Mouse (Mus musculus): Measurements from ENCODE around the gene Anapc15-ps.

Gene Anapc15-ps

DNA sequence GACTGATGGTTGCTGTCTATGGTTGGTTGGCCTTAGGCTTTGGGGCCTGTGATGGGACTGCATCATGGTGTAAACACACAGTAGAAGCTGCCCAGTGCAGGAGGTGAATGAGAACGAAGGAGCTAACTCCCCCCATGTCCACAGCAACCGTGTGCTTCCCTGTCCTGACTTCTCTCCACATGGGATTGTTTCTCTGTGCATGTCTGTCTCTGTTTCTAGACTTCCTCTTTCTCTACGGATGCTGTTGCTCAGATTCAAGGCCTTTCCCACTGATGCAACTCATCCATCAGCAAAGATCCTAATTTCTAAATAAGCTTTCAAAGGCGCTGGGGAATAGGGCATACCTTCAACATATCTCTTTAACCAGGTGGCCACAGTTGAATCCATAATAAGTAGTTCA is 3.4 kb downstream of the Anapc15-ps start:
- DNase-seq (ENCODE audit: low spot score in 2 of 2), result no peak

DNA sequence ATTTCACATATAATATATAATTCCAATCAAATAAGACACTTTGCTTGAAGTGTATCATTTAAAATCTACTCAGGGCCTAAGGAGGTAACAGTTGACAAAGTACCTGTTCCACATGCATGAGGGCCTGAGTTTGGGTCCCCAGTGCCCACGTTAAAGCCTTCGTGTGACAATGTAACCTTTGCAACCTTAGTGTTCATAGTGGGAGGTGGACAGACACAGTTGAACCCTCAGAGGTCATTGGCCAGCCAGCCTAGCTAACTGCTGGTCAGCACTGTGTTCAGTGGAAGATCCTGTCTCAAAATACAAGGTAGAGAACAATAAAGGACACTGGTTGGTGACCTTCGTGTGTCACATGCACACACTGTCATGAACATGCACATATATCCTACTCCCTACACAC is 4.2 kb downstream of the Anapc15-ps start:
- DNase-seq (ENCODE audit: low spot score in 2 of 2), result no peak

DNA sequence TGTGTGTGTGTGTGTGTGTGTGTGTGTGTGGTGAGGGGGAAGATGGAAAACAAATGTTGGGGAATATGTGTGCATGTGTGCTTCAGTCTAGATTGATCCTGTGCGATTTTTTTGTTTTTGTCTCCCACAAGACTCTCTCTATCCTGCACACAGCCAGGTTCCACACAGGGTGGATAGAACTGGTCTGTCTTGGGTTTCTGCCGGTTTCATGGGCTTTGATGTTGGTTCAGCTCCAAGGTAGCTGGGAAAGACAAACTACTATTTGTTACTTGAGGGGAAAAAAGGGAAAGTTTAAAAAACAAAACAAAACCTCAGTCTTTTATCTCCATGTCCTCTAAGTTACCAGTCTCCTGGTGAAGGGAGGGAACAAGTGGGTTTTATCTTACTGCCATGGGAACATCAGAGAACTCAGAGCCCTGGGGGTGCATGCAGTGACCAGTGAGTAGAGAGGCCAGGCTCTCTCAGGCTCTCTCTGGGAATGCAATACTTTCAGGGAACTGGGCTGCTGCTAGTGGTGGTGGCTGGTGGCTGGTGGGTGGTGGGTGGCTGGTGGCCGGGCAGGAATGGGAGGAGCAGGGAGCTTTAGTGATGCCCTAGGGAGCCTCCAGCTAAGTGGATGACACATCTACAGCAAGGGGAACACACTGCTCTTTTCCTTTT is 5.8 kb downstream of the Anapc15-ps start:
- no peak for DNase-seq (ENCODE audit: low spot score in 2 of 2)

DNA sequence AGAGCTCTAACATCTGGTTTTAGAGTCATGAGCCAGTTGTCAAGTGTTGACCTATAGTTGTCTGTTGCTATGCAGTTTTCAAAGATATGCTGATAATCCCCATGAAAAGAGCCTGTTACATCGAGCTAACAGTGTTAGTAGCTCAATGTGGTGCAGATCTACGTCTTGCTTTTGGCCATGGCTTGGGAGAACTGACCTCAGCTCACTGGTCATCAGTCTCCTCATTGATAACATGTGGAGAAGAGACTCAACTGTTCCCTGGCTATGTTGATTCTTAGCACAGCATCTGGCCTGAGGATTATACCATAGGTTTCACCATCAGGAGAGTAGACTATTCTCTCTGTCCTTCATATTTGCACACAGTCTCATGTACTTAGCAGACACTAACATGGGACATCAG is 6.5 kb downstream of the Anapc15-ps start:
- DNase-seq (ENCODE audit: low spot score in 2 of 2), result no peak

DNA sequence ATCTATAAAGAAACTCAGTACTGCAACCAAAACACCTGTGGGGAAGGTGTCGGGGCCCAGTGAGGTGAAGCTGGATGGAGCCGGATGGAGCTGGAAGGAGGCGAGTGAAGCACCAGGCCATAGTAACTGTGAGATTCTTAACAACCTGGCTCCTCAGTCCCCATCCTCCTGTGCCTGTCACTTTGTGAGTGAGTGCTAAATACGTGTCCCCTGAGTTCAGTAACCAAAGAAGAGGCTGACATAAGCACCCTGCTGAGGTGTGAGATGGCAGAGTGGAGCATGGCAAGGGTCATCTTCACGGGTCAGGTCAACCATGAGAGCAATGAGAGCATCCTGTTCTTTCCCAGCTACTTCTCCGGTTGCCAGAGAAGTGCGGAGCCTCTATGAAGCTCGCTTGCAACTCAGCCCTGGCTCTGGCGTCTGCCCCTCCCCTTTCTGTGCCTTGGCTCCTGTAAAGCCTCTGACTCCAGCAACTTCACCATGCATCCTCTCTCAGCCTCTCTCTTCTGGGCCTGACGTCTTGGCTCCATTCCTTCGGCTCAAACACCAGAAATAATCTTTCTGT is 7.7 kb downstream of the Anapc15-ps start:
- DNase-seq (ENCODE audit: low spot score in 2 of 2), result no peak

DNA sequence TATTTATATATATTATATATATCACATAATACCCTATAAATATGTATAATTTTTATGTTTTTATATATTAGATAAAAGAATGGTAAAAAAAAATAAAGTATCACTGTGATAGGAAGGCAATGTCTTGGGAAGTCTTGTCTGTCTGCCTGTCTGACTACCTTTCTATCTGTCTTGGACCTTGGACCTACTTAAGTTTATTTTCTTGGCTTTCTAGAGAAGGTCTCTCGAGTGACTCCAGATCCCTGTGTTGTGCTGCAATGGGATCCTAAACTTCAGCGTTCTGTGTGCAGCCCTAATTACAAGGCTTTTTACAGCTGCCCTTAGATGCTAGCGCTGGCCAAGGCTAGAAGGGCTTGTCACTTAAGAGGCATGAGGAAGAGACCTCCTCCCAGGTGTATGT is 8.6 kb downstream of the Anapc15-ps start:
- no peak for DNase-seq (ENCODE audit: low spot score in 2 of 2)

DNA sequence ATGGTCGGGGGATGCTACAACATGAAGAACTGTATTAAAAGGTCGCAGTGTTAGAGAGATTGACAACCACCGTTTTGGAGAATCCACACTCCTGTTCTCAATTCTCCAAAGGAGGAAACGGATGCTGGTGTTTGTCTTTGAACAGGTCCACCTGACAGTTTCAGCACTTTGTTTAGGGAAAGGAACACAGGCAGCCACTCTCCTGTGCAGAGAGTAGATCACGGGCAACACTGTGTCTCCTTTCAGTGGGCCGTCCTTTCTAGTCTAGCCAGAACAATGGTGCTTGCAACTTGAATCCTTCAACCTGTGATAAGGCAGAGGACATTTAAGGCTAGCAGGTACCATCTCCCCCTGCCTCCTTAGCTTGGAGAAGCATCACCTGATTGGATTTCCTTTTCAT is 12.9 kb downstream of the Anapc15-ps start:
- no peak for DNase-seq (ENCODE audit: low spot score in 2 of 2)

DNA sequence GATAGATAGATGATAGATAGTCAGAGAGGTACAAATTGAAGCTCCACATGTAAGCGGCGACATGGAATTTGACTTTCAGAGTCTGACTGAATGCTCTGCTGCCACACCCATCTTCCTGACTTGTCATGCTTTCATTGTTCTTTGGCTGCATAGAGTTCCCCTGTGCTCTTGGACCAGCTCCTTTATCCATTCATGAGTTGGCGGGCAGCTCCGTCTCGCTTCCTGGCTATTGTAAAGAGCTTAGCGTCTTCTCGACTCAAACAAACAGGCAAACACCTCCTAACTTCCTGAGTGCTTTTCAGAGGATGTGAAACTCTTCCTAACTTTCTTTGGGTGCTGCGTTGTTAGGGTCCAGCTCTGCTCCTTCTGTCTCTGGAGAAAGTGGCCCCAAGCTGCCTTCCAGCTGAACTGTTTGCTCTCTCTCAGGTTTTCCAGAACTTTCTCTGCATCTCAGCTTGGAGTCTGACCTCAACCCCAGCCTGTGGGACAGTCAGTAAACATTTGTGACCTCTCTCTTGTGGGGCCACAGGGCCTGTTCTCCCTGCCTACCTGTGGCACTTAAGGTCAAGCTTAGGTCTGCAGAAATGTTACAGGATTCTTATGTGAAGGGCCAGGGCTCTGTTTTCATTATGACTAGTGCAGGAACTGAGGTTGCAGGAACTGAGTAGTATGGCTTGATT is 13.6 kb downstream of the Anapc15-ps start:
- no peak for DNase-seq (ENCODE audit: low spot score in 2 of 2)

DNA sequence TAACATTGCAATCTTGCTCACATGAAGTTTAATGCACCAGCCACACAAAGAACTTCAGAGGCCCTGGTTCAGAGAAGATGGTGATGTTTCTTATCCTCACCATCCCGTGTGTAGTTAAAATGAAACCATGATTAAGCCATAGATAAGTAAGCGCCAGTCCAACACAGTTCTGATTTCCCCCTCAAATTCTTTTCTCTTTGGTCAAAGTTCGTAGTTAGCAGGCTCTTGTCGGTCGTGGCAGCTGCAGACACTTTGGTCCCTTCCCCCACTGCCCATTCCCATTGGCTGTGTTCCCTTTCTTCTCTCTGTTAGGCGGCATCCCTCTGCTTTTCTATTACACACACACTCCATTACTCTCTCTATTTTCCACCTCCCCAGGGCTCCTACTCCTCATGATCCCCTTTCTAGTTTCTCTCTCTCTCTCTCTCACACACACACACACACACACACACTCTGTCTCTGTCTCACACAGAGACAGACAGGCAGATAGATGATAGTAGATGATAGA is 14.4 kb downstream of the Anapc15-ps start:
- DNase-seq (ENCODE audit: low spot score in 2 of 2), result no peak

DNA sequence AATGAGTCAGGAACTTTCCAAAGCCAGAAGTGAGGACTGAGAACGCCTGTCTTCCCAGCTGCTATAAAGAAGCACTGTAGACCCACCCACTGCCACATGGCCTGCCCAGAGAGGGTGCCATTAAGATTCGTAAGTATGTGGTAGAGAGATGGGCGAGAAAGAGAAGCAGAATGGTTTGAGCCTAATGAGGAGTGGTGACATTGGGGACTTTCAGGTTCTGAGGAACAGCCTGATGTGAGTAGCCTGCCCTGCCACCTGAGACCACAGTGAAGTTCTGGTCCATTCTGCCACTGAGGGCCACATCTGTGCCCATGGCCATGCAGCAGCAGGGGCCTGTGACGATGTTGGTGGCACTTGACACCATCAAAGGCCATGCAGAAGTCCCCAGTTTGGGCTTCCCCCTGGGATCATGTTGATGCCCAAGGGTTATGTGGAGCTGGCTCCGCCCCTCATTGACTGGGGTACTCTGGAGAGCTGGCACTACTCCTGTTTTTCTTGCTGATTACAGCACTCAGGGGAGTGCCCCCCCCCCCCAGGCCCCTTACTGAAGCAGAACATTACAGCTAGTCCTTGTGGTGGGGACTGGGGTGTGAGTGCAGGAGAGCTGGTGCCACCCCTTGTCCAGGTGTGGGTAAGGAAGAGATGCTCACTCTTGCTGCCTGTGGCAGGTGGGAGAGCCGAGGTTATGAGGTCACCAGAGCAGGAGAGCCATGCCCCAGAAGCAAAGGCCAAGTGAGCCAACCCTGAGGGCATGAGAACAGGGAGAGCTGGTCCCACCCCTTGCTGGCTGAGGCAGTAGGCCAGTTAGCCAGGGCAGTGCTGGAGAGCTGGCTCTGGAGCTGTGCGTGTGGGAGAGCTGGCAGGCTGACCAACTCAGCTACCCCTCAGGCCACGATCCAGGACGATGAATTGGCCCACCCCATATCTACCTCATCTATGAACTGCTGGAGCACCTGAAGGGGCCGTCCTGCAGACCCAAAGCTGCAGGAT is 16.7 kb downstream of the Anapc15-ps start:
- DNase-seq (ENCODE audit: low spot score in 2 of 2), result no peak

DNA sequence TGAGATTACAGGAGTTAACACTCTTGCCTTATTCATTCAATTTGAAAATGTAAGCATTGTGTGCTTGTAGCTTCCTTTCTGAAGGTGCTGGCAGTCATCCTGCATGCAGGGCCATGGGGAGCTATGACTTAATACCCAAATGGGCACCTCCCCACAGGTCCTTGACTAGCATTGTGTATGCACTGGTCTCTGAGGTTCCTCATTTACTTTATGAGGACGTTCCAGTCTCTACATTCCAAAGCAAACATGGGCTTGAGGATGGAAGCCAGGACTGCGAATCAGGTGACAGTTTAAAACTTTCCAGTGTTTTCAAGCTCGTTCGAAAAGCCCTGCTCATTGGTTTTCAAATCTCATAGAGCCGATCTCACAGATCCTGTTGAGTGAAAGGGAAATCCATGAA is 21.1 kb downstream of the Anapc15-ps start:
- DNase-seq (ENCODE audit: low spot score in 2 of 2), result no peak

DNA sequence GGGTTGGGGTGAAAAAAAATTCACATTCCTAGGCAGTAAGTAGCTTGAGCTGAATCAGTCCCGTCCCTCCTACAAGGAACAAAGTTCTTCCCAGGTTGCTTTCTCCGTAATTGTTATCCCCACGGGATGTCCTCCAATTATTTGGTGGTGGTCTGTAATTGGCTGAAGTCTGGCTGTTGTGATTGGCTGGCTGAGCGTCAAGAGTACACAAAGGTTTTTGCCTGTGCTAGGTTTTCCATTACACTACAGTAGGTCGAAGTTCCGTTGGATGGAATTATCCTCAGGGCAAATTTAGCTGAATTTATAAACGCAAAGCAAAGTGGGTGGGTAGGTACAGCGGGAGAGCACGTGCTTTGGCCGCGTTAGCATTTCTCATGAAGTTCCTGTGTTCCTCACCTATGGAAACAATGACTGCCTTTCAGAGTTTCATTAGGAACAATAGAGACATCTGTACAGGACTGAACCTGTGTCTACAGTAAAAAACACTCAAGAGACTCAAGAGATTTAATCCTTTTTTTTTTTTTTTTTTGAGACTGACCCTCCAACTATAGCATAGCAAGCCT is 24.8 kb downstream of the Anapc15-ps start:
- DNase-seq (ENCODE audit: low spot score in 2 of 2), result no peak

DNA sequence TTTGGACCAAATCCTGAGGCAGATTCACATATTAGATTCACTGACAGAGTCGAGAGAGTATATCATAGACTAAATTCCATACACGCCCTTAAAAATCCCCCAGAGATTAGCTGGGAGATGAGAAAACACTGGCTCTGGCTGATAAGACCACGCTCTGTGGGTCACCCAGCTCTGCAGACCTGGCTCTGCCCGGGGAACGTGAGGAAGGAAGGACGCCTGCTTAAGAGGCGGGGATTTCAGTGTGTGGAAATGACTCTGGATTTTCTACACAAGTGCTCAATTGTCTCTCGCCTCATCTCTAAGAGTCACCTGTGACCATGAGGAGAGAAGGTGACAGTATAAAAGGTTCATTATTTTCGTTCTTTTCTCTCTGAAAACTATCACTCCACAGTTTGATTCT is 26.1 kb downstream of the Anapc15-ps start:
- no peak for DNase-seq (ENCODE audit: low spot score in 2 of 2)

DNA sequence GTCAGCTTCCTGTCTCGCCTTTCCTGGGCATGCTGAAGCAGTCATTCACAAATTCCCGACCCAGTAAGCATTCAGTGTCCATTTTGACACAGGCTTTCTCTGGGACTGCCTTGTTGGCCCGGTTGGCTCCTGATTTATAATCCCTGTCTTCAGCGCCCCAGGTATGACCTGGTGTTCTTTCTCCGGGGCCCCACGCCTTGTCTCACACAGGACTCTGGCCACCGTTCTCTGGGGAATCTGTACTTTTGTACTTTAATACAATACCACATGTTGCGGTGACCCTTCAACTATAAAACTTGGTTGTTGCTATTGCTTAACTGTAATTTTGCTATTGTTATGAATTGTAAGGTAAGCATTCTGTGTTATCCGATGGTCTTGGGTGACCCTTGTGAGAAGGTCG is 26.7 kb downstream of the Anapc15-ps start:
- no peak for DNase-seq (ENCODE audit: low spot score in 2 of 2)

DNA sequence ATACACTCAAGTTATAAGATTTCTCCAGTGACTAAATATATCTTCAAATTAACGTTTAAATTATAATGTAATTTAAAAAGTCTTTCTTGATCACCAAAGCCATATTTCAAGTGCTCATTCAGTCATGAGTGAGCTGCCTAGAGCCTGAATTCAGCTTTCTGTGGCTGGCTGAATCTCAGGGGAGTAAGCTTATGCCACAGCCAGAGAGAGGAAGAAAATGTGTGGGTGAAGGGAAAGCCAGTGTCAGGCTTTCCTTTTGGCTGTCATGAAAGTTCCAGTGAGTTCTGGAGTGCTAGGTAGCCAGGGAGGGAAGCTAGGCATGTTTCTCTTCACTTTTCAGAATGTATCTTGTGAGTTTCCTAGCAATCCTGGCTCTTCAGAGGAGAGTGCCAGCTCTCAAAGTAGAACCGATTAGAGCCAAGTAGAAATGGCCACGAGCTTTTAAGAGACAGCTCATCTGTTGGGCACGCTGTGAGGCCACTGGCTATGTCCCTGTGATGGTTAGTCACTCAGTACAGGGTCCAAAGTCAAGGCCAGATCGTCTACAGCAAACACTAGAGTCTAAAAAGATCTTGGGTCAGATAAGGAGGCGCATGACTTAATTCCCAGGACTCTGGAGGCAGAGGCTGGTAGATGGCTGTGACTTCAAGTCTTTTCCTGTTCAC is 29.4 kb downstream of the Anapc15-ps start:
- peak in 1 of 2 experiments; percentile 6 for DNase-seq (ENCODE audit: low spot score in 2 of 2)

DNA sequence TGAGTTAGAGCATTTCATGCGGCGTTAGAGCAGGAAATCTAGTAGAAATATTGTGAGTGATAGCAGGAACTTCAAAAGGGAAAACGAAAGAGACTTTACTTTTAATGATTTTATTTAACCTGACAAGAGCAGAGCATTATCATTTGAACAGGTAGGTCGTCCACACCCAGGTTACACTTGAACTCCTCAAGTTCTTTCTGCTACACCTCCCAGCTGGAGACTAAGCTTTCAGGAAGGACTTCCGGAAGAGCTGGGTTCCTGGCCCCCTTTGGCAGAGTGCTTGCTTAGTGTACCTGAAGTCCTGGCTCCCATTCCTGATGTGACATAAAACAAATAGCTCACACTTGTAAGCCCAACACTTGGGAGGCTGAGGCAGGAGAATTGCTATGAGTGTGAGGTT is 30.2 kb downstream of the Anapc15-ps start:
- DNase-seq (ENCODE audit: low spot score in 2 of 2), result no peak

DNA sequence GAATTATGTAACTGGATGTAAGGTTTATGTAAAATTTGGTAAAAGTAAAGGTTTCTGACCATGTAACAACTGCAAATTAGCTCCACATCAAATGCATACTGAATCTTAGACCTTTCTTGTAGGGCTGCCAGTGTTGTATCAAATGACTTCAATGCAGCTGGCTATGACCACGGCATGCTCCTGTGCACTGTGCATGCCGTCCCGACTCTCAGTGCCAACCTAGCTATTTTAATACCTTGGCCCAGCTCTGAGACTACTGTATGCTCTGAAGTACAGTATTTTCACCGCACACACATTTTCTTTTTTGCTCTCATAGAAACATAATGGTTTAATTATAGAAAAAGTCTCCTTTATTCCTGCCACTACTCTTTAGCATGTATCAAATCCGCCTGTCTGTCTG is 31.9 kb downstream of the Anapc15-ps start:
- DNase-seq (ENCODE audit: low spot score in 2 of 2), result no peak

DNA sequence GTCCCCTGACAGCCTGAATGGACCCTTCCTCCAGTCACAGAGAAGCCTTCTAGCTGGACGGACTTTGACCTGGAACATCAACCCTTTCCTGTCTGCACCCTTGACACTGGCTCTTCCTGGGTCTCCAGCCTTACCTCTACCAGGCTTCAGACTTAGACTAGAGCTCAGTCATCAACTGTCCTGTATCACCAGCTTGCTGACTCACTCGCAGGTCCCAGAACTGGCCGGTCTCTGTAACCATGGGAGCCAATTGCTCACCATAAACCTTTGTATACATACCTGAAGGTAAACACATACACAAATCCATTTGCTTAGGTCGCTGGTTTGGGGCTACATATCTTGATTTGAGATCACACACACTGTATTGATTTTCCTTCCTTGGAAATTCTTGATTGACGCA is 33.8 kb downstream of the Anapc15-ps start:
- DNase-seq (ENCODE audit: low spot score in 2 of 2), result no peak

DNA sequence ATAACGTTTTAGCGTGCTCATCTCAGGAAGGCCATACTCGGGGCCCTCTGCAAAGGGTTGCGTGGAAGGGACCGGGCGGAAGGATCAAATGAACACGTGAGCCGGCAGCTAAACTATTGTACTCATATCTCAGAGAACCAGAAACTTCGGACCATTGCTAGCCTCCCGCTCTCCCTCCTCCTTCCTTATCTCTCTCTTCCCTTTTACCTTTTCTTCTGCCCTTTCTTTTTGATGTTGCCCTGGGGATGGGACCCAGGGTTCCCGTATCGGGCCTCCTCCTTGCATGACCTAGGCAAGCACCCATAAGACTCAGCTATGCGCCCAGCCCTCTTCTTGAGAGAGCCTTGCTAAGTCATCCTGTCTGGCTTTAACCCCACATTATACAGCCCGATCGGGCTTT is 38.5 kb downstream of the Anapc15-ps start:
- DNase-seq (ENCODE audit: low spot score in 2 of 2), result no peak

DNA sequence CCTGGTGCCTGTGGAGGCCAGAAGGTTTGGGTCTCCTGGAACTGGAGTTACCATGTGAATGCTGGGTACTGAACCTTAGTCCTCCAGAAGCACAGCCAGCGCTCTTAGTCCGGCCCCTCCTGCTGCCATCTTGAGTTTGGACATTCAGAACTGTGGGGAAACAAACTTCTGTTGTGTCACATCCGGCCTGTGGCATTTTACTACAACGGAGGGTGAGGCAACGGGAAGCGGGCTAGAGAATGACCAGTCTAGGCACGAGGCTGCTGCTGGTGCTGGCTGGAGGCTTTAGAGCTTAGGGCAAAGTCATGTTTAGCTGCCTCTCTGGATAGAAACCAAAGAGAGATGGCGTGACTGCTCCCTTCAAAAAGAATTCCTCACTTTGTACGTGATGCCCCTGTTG is 39.0 kb downstream of the Anapc15-ps start:
- no peak for DNase-seq (ENCODE audit: low spot score in 2 of 2)

DNA sequence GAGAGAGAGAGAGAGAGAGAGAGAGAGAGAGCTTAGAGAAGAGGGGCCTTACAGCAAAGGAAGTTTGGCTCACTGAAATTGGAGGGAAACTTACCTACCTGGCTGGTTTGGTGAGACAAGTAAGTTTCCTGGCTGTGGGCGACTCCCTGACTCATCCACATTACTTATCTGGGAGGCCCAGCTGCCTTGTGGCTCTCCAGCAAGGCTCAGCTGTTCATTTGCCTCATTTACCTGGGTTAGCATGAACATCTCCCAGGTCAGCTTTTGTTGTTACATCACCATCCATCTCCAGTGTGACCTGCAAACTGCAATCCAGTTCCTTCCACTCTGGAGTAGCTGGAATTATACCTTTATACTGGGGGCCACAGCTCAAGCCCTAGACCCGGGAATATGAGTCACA is 41.7 kb downstream of the Anapc15-ps start:
- no peak for DNase-seq (ENCODE audit: low spot score in 2 of 2)
